Mouse (Mus musculus): ENCODE results near the gene Spata2l.

GRCm38 (mm10) chr8:123199864-123200263, 36.2 kb downstream of the Spata2l start:
- TF ChIP-seq POLR2A (IDR thresholded peaks at IDR 0.05; ENCODE audit: insufficient read depth, low read length), result no peak
- TF ChIP-seq EP300 (IDR thresholded peaks at IDR 0.05; ENCODE audit: insufficient read depth, low read depth, low read length), result no peak
- no peak for TF ChIP-seq CTCF (IDR thresholded peaks at IDR 0.05; ENCODE audit: low read depth, low read length)

Data from ES-Bruce4 (cell line).